Mouse (Mus musculus) cerebellum, adult (tissue): ENCODE data around the gene Gigyf2.

Experiments used
- ATAC-seq: cut with Nextera tagmentation; 2 replicates; pipeline ENCODE4 v1.9.2; 2017; ENCODE audit warnings: mild to moderate bottlenecking, moderate library complexity, mixed read lengths; ENCODE audit not compliant: insufficient number of reproducible peaks, low FRiP score, low TSS enrichment

Gigyf2 gene

GRCm38 (mm10) chr1:87315894-87316293 is 10.9 kb upstream of the Gigyf2 start:
- ATAC-seq = no peak

- ATAC-seq = no peak
These were observed 10.1 kb upstream of the Gigyf2 start for GRCm38 (mm10) chr1:87316672-87317071.

GRCm38 (mm10) chr1:87321071-87321470 is 5.7 kb upstream of the Gigyf2 start:
- no peak for ATAC-seq

GRCm38 (mm10) chr1:87322778-87323177 is 4.0 kb upstream of the Gigyf2 start:
- no peak for ATAC-seq

- ATAC-seq = no peak
These were observed 2.1 kb upstream of the Gigyf2 start for GRCm38 (mm10) chr1:87324649-87325048.

- ATAC-seq = peak; percentile 69
These were observed 515 bp downstream of the Gigyf2 start for GRCm38 (mm10) chr1:87327165-87327861.

GRCm38 (mm10) chr1:87331774-87332173 is 5.0 kb downstream of the Gigyf2 start:
- no peak for ATAC-seq

GRCm38 (mm10) chr1:87350576-87350975 is 23.8 kb downstream of the Gigyf2 start:
- no peak for ATAC-seq

GRCm38 (mm10) chr1:87360276-87360675 is 33.5 kb downstream of the Gigyf2 start:
- no peak for ATAC-seq

GRCm38 (mm10) chr1:87378024-87378560 is 51.3 kb downstream of the Gigyf2 start:
- no peak for ATAC-seq

GRCm38 (mm10) chr1:87379919-87380318 is 53.1 kb downstream of the Gigyf2 start:
- ATAC-seq = no peak

GRCm38 (mm10) chr1:87381152-87381551 is 54.4 kb downstream of the Gigyf2 start:
- no peak for ATAC-seq

- ATAC-seq = no peak; the same call in 1 of the 2 replicates
These were observed 59.8 kb downstream of the Gigyf2 start for GRCm38 (mm10) chr1:87386436-87387092.

- ATAC-seq = no peak
These were observed 66.8 kb downstream of the Gigyf2 start for GRCm38 (mm10) chr1:87393444-87394195.

- no peak for ATAC-seq
These were observed 67.8 kb downstream of the Gigyf2 start, which contains the start of gene Kcnj13 for GRCm38 (mm10) chr1:87394594-87394993. Kcnj13 (minus strand) TSS chr1:87394729.

- ATAC-seq = no peak
These were observed 70.3 kb downstream of the Gigyf2 start for GRCm38 (mm10) chr1:87396923-87397586.

- no peak for ATAC-seq
These were observed 77.9 kb downstream of the Gigyf2 start for GRCm38 (mm10) chr1:87404710-87405109.

- ATAC-seq = no peak
These were observed 79.2 kb downstream of the Gigyf2 start for GRCm38 (mm10) chr1:87406012-87406411.

- ATAC-seq = no peak
These were observed 82.6 kb downstream of the Gigyf2 start for GRCm38 (mm10) chr1:87409380-87409779.

- ATAC-seq = no peak
These were observed 91.9 kb downstream of the Gigyf2 start for GRCm38 (mm10) chr1:87418733-87419132.
